Mouse (Mus musculus): Measurements from ENCODE around the gene Bag6.

Gene Bag6

DNA sequence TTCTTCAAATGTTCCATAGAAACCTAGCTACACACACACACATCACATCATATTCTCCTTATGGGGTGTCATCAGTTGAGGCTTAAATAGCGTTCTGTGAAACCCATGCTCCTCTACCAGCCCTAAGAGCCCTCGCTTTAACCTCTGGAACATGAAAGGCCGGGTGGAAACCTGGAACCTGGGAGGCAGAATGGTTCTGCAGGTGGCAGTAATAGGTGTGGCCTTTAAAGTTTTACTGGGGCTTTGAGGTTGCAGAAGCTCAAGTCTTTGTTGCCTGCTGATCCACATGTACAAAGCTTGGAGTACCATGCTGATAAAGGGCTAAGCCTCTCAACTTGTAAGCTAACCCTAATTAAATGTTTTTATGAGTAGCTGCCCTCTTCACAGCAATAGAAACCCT, 12.4 kb downstream of the Bag6 start:
- DNase-seq (ENCODE audit: low read depth) = peak; percentile 24

DNA sequence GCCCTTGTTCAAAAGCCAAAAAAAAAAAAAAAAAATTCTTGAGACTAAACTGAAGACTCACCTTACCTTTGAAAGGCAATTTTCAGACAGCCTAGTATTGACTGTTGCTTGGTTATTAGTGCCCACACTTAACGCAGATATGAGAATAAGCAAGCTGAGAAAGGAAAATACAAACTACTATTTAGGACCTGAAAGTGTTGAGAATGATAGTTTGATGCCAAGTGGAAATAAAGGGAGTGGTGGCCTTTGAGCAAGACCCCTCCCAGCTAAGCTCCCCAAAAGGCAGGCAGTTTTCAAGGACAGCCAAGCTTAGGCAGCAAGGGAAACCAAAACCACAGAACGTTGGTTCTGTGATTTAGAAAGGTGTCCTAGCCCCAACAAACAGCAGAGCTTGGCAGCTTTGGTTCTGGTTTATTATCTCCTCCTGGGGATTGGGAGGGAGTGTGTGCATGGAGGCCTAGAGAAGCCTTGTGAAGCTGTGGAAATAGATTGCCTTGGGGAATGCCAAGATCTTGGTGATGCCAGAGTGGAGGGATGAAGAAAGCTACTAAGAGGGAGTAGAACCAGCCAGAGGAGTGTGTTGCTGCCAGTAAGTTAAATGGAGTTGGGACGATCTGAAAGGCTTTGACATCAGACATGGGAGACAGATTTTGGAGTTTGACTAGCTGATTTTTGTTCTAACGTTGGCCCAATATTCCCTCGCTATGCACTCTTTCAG, 13.1 kb downstream of the Bag6 start:
- DNase-seq (ENCODE audit: low read depth) = peak; percentile 56

DNA sequence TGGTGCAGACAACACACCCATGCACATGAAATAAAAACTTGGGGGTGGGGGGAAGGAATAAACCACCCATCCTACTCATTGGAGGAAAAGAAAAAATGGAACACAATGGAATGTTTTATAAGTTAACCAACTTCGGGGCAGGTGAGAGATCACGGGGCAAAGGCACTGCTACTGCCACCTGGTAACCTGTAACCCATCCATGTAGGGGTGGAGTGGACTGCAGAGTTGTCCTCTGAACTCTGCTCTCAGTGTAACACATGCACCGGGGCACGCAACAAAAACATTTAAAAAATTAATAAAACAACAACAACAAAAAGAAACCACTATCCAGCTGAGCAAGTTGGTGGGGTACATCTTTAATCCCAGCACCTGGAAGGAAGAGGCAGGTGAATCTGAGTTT, 17.1 kb downstream of the Bag6 start:
- no peak for DNase-seq (ENCODE audit: low read depth)

- no peak for DNase-seq (ENCODE audit: low read depth)
Observed at GRCm38 (mm10) chr17:35153077-35153476, 18.1 kb downstream of the Bag6 start.

- DNase-seq (ENCODE audit: low read depth) = peak; percentile 81
Observed at GRCm38 (mm10) chr17:35153931-35154330, 19.0 kb downstream of the Bag6 start.

DNA sequence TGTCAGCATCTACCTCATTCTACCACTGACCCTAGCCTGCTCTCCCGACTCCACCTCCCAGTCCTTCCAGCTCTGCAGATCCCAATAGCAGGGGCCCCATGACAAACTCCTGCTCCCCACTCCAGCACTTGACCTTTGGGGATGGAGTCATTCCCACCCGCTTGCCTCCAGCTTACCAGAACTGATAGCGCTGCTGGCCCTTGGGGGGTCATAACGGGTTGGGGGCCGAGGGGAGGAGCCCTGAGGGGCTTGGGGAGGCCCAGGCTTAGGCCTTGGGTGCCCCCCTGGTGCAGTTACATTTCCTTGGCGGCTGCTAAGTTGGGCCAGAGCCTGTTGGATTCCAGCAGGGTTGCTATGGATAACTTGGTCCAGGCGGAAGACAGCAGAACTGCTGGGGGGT, 19.6 kb downstream of the Bag6 start:
- DNase-seq (ENCODE audit: low read depth) = no peak

GRCm38 (mm10) chr17:35155451-35155850, 20.5 kb downstream of the Bag6 start:
- no peak for DNase-seq (ENCODE audit: low read depth)

GRCm38 (mm10) chr17:35156461-35157200, 21.7 kb downstream of the Bag6 start:
- no peak for DNase-seq (ENCODE audit: low read depth)

DNA sequence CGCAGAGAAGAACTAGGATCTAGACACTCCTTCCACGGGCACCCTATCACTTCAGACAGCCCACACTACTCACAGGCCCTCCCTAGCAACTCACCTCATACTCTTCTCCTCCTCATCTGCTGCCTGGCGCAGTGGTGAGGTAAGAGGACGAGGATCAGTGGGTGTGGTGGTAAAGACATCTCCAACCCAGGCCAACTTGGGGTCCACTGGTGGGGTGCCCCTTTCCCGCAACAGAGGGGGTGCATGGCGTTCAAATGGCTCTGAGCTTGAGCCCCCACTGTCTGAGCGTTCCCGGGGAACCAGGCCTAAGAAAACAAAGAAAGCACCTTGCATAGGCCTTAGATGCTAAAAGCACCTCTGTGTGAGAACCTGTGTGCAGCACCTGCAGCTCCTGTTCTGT, 22.3 kb downstream of the Bag6 start:
- no peak for DNase-seq (ENCODE audit: low read depth)

DNA sequence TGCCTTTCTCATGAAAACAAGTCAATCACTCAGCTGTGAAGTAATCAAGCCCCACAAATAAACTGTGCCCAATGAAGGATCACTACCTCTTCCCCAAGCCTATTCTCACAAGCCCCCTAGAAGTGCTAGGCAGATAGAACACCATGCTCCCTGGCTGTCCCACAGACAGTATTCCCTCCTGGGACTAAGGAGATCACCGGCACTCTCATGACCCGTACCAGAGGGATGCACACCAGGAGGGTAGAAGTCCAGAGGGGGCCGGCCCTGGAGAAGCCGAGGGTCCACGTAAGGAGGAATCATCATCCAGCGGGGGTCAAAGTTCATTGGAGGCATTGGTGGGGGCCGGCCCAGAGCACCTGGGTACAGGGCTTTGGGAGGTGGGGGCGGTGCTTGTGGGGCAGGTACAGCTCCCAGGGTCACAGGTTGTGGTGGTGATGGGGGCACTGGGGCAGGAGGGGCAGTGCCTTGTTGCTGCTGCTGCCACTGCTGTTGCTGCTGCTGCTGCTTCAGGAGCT, 22.7 kb downstream of the Bag6 start:
- DNase-seq (ENCODE audit: low read depth) = no peak

GRCm38 (mm10) chr17:35158850-35159593, 24.0 kb downstream of the Bag6 start:
- no peak for DNase-seq (ENCODE audit: low read depth)

DNA sequence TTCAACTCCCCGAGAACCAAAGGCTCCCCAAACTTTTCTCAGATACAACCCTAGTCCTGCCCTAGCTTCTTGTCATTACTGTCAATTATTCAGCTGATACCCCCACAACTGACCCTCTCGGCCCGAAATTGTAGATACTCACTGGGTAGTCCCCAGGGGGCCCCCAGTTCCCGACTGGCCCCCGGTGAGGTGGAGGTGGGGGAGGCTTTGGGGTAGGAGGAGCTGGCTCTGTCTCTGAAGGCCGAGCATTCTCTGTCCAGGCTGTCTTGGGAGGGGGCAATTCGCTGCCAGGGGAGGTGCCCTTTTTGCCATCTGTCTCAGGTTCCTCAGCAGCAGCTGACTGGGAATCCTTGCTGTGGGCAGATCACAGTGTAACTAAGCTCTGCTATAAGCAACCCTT, 24.7 kb downstream of the Bag6 start:
- DNase-seq (ENCODE audit: low read depth) = no peak

GRCm38 (mm10) chr17:35161421-35161820, 26.4 kb downstream of the Bag6 start:
- no peak for DNase-seq (ENCODE audit: low read depth)

- no peak for DNase-seq (ENCODE audit: low read depth)
Observed at GRCm38 (mm10) chr17:35162121-35162520, 27.1 kb downstream of the Bag6 start.

DNA sequence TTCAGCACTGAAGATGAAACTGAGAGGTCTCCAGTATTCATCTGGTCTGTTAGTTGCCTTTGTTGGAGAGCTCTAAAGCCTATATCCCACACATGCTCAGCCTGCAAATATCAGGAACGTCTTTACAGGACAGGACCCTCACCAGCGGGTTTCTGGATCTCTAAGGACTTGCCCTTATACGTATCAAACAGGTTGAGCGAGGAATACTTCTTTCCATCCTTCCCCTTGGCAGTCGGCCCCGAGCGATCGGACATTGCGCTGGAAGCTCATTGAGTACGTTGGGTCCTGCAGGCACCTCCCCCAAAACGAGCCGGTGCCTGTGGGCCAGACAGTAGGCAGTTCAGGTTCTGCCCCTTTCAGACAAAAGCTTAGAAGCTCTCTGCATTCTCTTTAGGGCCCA, 27.8 kb downstream of the Bag6 start:
- peak; percentile 62 for DNase-seq (ENCODE audit: low read depth)

- peak; percentile 34 for DNase-seq (ENCODE audit: low read depth)
Observed at GRCm38 (mm10) chr17:35163326-35164081, 28.5 kb downstream of the Bag6 start.

- no peak for DNase-seq (ENCODE audit: low read depth)
Observed at GRCm38 (mm10) chr17:35164218-35164567, 29.2 kb downstream of the Bag6 start.

- peak; percentile 99 for DNase-seq (ENCODE audit: low read depth)
Observed at GRCm38 (mm10) chr17:35164568-35165450, 29.8 kb downstream of the Bag6 start, which contains the start of gene Prrc2a. Gene Prrc2a, minus strand, starts transcription at chr17:35164897.

DNA sequence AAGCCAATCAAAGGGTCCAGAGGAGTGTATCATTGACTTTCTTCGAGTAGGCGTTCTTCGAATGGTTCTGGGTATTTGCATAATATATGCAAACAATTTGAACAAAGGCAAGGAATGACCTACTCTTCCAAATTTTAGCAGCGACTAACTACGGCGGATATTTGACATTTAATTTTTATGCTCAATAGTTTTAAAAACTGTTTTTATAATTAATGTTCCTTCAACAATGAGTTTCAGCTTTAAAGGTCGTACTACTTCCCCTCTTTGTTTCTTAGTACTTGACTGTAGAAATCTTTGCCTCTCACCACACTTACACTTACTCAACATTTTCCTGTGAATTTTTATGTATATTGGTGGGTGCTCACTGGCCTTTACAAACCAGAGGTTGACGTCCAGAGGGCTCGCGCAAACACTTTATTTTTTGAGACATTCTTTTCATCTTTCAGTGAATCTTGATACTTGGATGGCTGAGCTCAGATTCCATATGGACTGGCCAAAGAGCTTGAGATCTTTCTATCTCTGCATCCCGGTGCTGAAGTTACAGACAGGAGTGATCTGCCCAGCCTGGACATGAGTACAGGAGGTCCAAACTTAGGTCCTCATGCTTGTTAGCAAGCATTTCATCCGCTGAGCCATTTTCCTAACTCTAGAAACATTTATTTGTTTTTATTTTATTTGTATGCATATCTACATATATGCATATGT, 30.6 kb downstream of the Bag6 start:
- DNase-seq (ENCODE audit: low read depth) = no peak

DNA sequence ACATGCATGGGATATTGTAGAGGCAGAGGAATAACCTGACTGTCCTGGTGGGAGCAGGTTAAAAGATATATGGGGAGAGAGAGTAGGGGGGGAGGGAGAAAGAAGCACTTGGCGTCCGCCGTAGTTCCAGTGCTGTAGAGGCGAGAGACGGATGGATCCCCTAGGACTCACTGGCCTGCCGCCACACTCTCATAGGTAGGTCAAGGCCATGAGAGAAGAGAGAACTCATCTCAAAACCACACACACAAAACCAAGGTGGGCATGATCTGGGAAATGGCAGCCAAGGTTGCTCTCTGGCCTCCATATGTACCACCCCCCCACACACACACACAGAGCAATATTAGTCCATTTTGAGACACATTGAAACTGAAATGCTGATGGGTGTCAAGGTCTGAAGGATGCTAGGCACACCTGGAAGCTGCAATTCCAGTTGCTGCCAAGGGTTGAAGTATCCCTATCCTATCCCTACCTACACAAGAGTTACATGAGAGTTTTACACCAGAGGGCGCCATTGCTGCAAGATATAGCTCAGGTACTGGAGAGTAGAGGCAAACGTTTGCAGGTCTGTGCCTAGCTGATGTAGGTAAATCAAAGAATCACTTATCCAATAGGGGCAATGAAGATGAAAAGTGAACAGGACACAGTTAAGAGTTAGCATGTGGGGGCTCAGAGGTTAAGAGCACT, 31.5 kb downstream of the Bag6 start:
- DNase-seq (ENCODE audit: low read depth) = peak; percentile 82
